Mouse (Mus musculus): ENCODE results near the gene Mup13.
"Not testable (repeated sequence)": the region's sequence is repeated elsewhere in the genome, so short reads cannot be mapped to it uniquely, and the experiment has no call there.

The Mup13 gene

GRCm38 (mm10) chr4:61228186-61228585 is at the start of gene Mup13:
Gene Mup13, minus strand, starts transcription at chr4:61228286.
- DNase-seq, result not testable (repeated sequence)
